Mouse (Mus musculus): ENCODE results near the gene Tcf25. TPM values are rescaled to one million over a fixed set of nuclear protein-coding genes. Genes with fewer than 3 reads are reported as not detected.
"Not testable (repeated sequence)": the region's sequence is repeated elsewhere in the genome, so short reads cannot be mapped to it uniquely, and the experiment has no call there.

Gene Tcf25
- polyA plus RNA-seq, 1 experiment, result 3.7 TPM

DNA sequence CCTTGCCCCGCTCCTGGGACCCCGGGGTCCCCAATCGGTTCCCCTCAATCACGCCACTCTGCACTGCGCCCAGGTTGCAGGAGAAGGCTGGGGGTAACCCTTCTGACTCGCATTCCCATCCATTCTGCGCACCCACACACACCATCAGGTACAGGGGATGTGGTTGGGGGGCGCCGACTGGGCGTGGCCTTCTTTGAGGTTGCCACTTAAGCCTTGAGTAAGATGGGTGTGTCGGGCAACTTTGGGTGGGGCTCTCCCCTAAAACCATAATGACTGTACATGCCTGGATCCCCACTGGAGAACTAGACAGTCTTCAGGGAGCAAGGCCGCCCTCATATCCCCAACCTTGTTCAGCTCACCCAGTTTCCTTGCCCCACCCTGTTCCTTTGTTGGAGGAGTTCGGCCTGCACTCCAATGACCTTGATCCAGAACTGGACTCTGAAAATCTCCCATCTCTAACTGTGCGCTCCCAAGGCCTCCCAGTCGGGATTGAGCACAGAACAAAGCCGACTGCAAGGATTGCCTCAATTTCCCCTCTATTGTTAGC is 38.3 kb downstream of the Tcf25 start:
- Histone ChIP-seq H3K9me3 (ENCODE audit: control insufficient read depth, low read length) (no peaks in the 10 kb centered on the region), H3K36me3 (ENCODE audit: control insufficient read depth) (no peaks in the 10 kb centered on the region), H3K4me1 (ENCODE audit: control insufficient read depth) (peaks cover 77% of the 10 kb centered on the region), H3K4me3 (replicated peaks) (peak overlapping the region; percentile 29), H3K27me3 (ENCODE audit: control insufficient read depth) (peaks cover 61% of the 10 kb centered on the region)
- TF ChIP-seq TAL1 (IDR thresholded peaks at IDR 0.05; ENCODE audit: low read length), result no peak
- no peak for TF ChIP-seq GATA1 (IDR thresholded peaks at IDR 0.05; ENCODE audit: low read length)

DNA sequence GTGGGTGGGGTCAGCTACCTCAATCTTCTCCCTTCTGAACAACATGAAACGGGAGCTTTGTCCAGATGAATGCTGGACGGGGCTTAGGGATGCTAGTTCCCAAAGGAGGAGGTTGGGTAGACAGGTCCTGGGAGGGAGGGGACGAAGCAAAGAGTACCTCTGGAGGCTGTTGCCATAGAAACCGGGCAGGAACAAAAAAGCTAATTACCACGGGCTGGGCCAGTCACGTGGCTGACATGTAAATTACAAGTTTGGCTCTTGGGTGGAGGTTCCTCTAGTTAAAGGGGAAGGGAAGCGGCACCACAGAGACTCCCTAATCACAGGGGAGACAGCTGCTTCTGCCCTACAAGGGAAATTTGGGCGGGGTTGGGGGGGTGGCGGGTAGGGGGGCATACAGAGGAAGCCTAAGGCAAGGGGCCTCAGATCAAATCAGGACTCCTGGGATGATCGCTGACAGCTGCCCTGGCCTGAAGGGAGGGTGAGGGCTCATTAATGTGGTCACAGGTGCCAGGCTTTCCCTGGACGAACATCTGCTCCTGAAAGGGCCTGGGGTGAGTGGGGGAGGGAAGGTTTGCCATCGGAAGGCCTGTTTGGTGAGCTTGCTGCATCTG is 39.1 kb downstream of the Tcf25 start:
- Histone ChIP-seq H3K4me3 (replicated peaks) (no peak overlapping the region), H3K4me1 (ENCODE audit: control insufficient read depth) (peaks cover 75% of the 10 kb centered on the region), H3K27me3 (ENCODE audit: control insufficient read depth) (peaks cover 60% of the 10 kb centered on the region), H3K9me3 (ENCODE audit: control insufficient read depth, low read length) (no peaks in the 10 kb centered on the region), H3K36me3 (ENCODE audit: control insufficient read depth) (no peaks in the 10 kb centered on the region)
- no peak for TF ChIP-seq TAL1 (IDR thresholded peaks at IDR 0.05; ENCODE audit: low read length)
- TF ChIP-seq GATA1 (IDR thresholded peaks at IDR 0.05; ENCODE audit: low read length), result no peak

DNA sequence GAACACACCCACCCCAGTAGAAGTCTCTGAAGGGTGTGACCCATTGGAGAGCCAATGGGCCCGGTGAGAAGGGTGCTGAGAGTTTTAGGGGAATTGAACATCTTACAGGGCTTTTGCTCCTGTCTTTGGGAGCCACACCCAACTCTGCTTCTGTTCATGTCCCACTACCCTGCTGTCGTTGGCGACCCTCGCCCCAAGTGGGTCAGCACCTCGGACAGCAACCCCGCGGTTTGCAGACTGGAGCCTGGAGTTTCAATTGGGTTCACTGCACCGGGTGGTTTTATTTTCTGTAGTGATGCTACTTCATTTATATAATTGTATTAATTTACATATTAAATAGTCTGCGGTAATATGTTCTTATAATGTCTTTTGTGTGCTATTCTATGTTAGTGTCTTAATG is 40.7 kb downstream of the Tcf25 start:
- Histone ChIP-seq H3K9me3 (ENCODE audit: control insufficient read depth, low read length) (no peaks in the 10 kb centered on the region), H3K4me1 (ENCODE audit: control insufficient read depth) (peaks cover 62% of the 10 kb centered on the region), H3K36me3 (ENCODE audit: control insufficient read depth) (no peaks in the 10 kb centered on the region), H3K27me3 (ENCODE audit: control insufficient read depth) (peaks cover 48% of the 10 kb centered on the region), H3K4me3 (replicated peaks) (no peak overlapping the region)
- no peak for TF ChIP-seq TAL1 (IDR thresholded peaks at IDR 0.05; ENCODE audit: low read length)
- no peak for TF ChIP-seq GATA1 (IDR thresholded peaks at IDR 0.05; ENCODE audit: low read length)

DNA sequence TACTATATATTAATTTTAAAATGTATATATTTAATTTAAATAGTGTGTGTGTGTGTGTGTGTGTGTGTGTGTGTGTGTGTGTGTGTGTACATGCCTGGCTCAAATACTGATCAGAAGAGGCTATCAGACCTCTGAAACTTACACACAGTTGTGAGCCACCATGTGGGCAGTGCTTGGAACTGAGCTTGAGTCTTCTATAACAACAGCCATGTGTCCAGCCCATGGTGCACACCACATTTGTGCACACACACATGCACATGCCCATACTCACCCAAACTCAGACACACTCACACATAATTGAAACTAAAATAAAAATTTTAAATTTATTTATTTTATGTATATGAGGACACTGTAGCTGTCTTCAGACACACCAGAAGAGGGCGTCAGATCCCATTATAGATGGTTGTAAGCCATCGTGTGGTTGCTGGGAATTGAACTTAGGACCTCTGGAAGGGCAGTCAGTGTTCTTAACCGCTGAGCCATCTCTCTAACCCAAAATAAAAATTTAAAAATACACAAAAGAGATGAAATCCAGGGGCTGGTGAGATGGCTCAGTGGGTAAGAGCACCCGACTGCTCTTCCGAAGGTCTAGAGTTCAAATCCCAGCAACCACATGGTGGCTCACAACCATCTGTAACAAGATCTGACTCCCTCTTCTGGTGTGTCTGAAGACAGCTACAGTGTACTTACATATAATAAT is 41.6 kb downstream of the Tcf25 start:
- not testable (repeated sequence) for H3K9me3 ChIP-seq (ENCODE audit: control insufficient read depth, low read length); H3K4me3 ChIP-seq (replicated peaks); H3K36me3 ChIP-seq (ENCODE audit: control insufficient read depth)
- Histone ChIP-seq H3K27me3 (ENCODE audit: control insufficient read depth) (peaks cover 39% of the 10 kb centered on the region), H3K4me1 (ENCODE audit: control insufficient read depth) (peaks cover 53% of the 10 kb centered on the region)

DNA sequence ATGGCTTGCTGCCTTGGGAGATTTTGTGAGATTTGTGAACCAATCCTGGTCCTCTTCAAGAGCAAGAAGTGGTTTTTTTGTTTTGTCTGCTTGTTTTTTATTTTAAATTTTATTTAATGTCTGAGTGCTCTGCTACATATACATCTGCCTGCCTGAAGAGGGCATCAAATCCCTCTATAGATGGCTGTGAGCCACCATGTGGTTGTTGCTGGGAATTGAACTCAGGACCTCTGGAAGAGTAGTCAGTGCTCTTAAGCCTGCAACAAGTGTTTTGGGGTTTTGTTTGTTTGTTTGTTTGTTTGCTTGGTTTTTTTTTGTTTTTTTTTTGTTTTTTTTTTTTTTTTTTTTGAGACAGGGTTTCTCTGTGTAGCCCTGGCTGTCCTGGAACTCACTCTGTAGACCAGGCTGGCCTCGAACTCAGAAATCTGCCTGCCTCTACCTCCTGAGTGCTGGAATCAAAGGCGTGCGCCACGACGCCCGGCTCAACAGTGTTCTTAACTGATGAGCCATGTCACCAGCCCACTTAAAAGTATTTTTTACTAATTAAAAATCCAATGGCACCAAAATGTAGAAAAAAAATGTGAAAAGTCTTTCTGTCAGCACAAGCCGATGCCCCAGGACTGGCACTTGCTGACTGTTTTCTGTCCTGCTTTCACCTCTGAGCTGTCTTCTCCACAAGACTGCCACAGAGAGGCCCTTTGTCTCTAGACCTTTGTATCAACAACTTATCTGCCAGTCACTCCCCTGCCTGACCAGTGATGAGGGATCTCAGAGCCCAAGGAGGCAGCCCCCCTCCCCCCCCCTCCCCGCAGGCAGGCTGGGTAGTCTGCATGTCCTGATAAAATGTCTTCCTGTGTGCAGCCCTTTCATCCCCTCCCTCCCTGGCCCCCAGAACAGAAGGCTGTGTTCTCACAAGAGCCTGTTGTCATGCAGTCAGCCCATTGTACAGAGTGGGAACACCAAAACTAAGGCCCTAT is 42.7 kb downstream of the Tcf25 start:
- no peaks in the 10 kb centered on the region for H3K9me3 ChIP-seq (ENCODE audit: control insufficient read depth, low read length)
- H3K4me3 ChIP-seq (replicated peaks), result no peak overlapping the region
- H3K36me3 ChIP-seq (ENCODE audit: control insufficient read depth), result no peaks in the 10 kb centered on the region
- no peak for TF ChIP-seq GATA1 (IDR thresholded peaks at IDR 0.05; ENCODE audit: low read length)
- no peak for TF ChIP-seq TAL1 (IDR thresholded peaks at IDR 0.05; ENCODE audit: low read length)
- peaks cover 28% of the 10 kb centered on the region for H3K27me3 ChIP-seq (ENCODE audit: control insufficient read depth)
- H3K4me1 ChIP-seq (ENCODE audit: control insufficient read depth), result peaks cover 43% of the 10 kb centered on the region

DNA sequence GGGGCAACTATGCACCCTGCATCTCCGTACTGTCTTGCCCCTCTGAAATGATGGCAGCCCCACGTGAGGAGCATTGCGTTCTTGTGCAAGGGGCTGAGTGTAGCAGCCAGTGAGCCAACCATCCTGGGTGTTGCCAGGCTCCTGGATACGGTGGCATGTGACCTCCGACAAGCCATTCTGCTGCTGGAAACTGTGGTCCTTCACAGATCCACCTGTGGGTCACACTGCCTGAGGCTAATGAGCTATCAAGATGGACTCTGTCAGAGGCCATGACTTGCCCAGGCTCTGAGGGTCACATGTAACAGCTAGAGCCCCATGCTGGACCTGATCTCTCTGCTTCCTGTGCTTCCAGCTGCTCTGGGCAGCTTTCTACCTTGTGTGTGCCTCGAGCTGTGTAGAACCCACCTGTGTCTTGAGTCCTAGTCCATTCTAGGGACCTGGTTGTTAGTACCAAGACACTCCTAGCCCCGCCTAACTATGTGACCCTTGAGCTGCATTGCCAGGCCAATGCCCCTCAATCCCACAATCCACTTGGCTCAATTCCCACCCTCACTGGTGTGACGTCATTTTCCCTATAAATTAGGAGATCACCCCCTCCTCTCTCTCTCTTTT is 43.5 kb downstream of the Tcf25 start:
- TF ChIP-seq GATA1 (IDR thresholded peaks at IDR 0.05; ENCODE audit: low read length) (no peak), TAL1 (IDR thresholded peaks at IDR 0.05; ENCODE audit: low read length) (no peak)
- peaks cover 39% of the 10 kb centered on the region for H3K4me1 ChIP-seq (ENCODE audit: control insufficient read depth)
- H3K27me3 ChIP-seq (ENCODE audit: control insufficient read depth), result peaks cover 20% of the 10 kb centered on the region
- H3K36me3 ChIP-seq (ENCODE audit: control insufficient read depth), result no peaks in the 10 kb centered on the region
- no peaks in the 10 kb centered on the region for H3K9me3 ChIP-seq (ENCODE audit: control insufficient read depth, low read length)
- H3K4me3 ChIP-seq (replicated peaks), result no peak overlapping the region

DNA sequence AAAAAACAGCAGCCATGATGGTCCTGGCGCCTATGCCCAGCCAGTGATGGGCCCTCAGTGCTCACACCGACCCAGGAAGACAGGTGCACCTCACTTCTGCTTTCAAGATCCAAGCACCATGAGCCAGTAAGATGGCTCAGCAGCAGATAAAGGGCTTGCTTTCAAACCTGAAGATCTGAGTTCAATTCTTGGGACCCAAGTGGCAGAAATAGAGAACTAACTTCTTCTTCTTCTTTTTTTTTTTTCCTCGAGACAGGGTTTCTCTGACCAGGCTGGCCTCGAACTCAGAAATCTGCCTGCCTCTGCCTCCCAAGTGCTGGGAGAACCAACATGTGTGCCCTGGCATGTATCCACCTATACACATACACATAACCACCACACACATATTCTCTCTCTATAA is 46.2 kb downstream of the Tcf25 start:
- H3K36me3 ChIP-seq (ENCODE audit: control insufficient read depth), result no peaks in the 10 kb centered on the region
- TF ChIP-seq GATA1 (IDR thresholded peaks at IDR 0.05; ENCODE audit: low read length) (no peak), TAL1 (IDR thresholded peaks at IDR 0.05; ENCODE audit: low read length) (no peak)
- H3K27me3 ChIP-seq (ENCODE audit: control insufficient read depth), result no peaks in the 10 kb centered on the region; the same call in 1 of the 2 replicates
- peaks cover 27% of the 10 kb centered on the region for H3K4me1 ChIP-seq (ENCODE audit: control insufficient read depth)
- H3K9me3 ChIP-seq (ENCODE audit: control insufficient read depth, low read length), result no peaks in the 10 kb centered on the region
- no peak overlapping the region for H3K4me3 ChIP-seq (replicated peaks)

DNA sequence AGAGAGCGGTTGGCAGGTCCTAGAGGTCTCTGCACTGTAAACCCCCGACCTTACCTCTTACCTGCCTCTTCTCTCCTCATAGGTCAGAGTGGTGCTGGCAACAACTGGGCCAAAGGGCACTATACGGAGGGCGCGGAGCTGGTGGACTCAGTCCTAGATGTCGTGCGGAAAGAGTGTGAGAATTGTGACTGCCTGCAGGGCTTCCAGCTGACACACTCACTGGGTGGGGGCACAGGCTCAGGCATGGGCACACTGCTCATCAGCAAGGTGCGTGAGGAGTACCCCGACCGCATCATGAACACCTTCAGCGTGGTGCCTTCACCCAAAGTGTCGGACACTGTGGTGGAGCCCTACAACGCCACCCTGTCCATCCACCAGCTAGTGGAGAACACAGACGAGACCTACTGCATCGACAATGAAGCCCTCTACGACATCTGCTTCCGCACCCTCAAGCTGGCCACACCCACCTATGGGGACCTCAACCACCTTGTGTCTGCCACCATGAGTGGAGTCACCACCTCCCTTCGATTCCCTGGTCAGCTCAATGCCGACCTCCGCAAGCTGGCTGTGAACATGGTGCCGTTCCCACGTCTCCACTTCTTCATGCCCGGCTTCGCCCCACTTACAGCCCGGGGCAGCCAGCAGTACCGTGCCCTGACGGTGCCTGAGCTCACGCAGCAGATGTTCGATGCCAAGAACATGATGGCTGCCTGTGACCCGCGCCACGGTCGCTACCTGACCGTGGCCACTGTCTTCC is 47.1 kb downstream of the Tcf25 start:
- no peak for TF ChIP-seq GATA1 (IDR thresholded peaks at IDR 0.05; ENCODE audit: low read length)
- TF ChIP-seq TAL1 (IDR thresholded peaks at IDR 0.05; ENCODE audit: low read length), result no peak
- Histone ChIP-seq H3K9me3 (ENCODE audit: control insufficient read depth, low read length) (no peaks in the 10 kb centered on the region), H3K27me3 (ENCODE audit: control insufficient read depth) (no peaks in the 10 kb centered on the region; the same call in 1 of the 2 replicates)

More for the DNA sequence above, 47.1 kb downstream of the Tcf25 start:
- H3K4me3 ChIP-seq (replicated peaks), result no peak overlapping the region
- H3K36me3 ChIP-seq (ENCODE audit: control insufficient read depth), result no peaks in the 10 kb centered on the region
- peaks cover 27% of the 10 kb centered on the region for H3K4me1 ChIP-seq (ENCODE audit: control insufficient read depth)

Measured in erythroblast, embryonic 14.5 days (primary cell).